In genomic region chr4:137041161-137041621, GRCm38 (mm10) we compare ENCODE assay signal across 12 mouse cellular contexts. TPM values are rescaled to one million over a fixed set of nuclear protein-coding genes. Genes with fewer than 3 reads are reported as not detected.
DNase-seq lines count a peak whose midpoint lies in the region; ATAC-seq lines count a peak whose summit lies in the region.
"Had no signal": no experiment of that assay in that cellular context is flagged by ENCODE, and none has a peak within 500 bp of the region (broad histone marks: within the 10 kb centered on the region; RNA-seq: fewer than 3 reads in every experiment).

No protein-coding gene starts in this region.

- DNase-seq in hindbrain, embryonic 11.5 days (ENCODE audit: low spot score): no peak
- peak; percentile 69 for DNase-seq in cerebellum, adult 9-10 months
- DNase-seq in T-cell, adult 2 months (ENCODE audit: low spot score): no peak
- DNase-seq in right cerebral cortex, postnatal 4 days: no peak
- DNase-seq in gastrocnemius, adult 18-20 months (ENCODE audit: low spot score): no peak
- DNase-seq: thymus, postnatal 4 days had no signal

- H3K4me1 ChIP-seq in hindbrain, embryonic 13.5 days (replicated peaks): peaks cover 68% of the 10 kb centered on the region
- H3K4me1 ChIP-seq in hindbrain, embryonic 11.5 days (replicated peaks; ENCODE audit: control insufficient read depth, insufficient read depth, low read length): no peaks in the 10 kb centered on the region
- peaks cover 8% of the 10 kb centered on the region; the same call in 1 of the 2 replicates for H3K4me1 ChIP-seq in intestine, embryonic 15.5 days (replicated peaks)
- H3K4me1 ChIP-seq in midbrain, embryonic 12.5 days: peaks cover 41% of the 10 kb centered on the region

- no peaks in the 10 kb centered on the region for H3K36me3 ChIP-seq in hindbrain, embryonic 13.5 days
- H3K36me3 ChIP-seq in hindbrain, embryonic 11.5 days (ENCODE audit: control insufficient read depth, insufficient read depth, low read length): no peaks in the 10 kb centered on the region
- H3K36me3 ChIP-seq in intestine, embryonic 15.5 days: no peaks in the 10 kb centered on the region
- H3K36me3 ChIP-seq in midbrain, embryonic 12.5 days: no peaks in the 10 kb centered on the region
- H3K36me3 ChIP-seq: hindbrain, embryonic 15.5 days had no signal

- 0 out of 2 replicates have a peak overlapping the region, but pooled peaks have one; percentile 40 for H3K27ac ChIP-seq in hindbrain, embryonic 13.5 days
- no peak overlapping the region for H3K27ac ChIP-seq in hindbrain, embryonic 11.5 days (ENCODE audit: low read depth, low read length)
- no peak overlapping the region for H3K27ac ChIP-seq in intestine, embryonic 15.5 days
- peak overlapping the region; percentile 35; the same call in 1 of the 2 replicates for H3K27ac ChIP-seq in midbrain, embryonic 12.5 days (replicated peaks)
- H3K27ac ChIP-seq: hindbrain, embryonic 15.5 days had no signal

- ATAC-seq in hindbrain, embryonic 13.5 days (ENCODE audit: low FRiP score): no peak
- no peak for ATAC-seq in hindbrain, embryonic 11.5 days (ENCODE audit: low FRiP score)
- ATAC-seq in intestine, embryonic 15.5 days: peak; percentile 55; the same call in 1 of the 2 replicates
- no peak for ATAC-seq in midbrain, embryonic 12.5 days (ENCODE audit: low FRiP score, low read depth)
- ATAC-seq: activated CD4-positive, CD25-positive, alpha-beta regulatory T cell, adult 4 months had no signal

- H3K4me3 ChIP-seq in hindbrain, embryonic 13.5 days: no peak overlapping the region
- H3K4me3 ChIP-seq in hindbrain, embryonic 11.5 days (ENCODE audit: low read depth, low read length): no peak overlapping the region
- no peak overlapping the region for H3K4me3 ChIP-seq in intestine, embryonic 15.5 days (replicated peaks)
- H3K4me3 ChIP-seq in midbrain, embryonic 12.5 days: no peak overlapping the region
- H3K4me3 ChIP-seq: hindbrain, embryonic 15.5 days; megakaryocyte, embryonic 14.5 days had no signal

- H3K9ac ChIP-seq in hindbrain, embryonic 13.5 days: no peak overlapping the region
- no peak overlapping the region for H3K9ac ChIP-seq in hindbrain, embryonic 11.5 days (ENCODE audit: low read depth, low read length)
- H3K9ac ChIP-seq in intestine, embryonic 15.5 days: no peak overlapping the region
- H3K9ac ChIP-seq in midbrain, embryonic 12.5 days (replicated peaks): no peak overlapping the region
- H3K9ac ChIP-seq: hindbrain, embryonic 15.5 days had no signal

- no peaks in the 10 kb centered on the region for H3K9me3 ChIP-seq in hindbrain, embryonic 13.5 days
- H3K9me3 ChIP-seq in hindbrain, embryonic 11.5 days (ENCODE audit: control insufficient read depth, low read length): no peaks in the 10 kb centered on the region
- H3K9me3 ChIP-seq in intestine, embryonic 15.5 days: no peaks in the 10 kb centered on the region
- H3K9me3 ChIP-seq in midbrain, embryonic 12.5 days: no peaks in the 10 kb centered on the region
- H3K9me3 ChIP-seq: hindbrain, embryonic 15.5 days; megakaryocyte, embryonic 14.5 days had no signal

- H3K27me3 ChIP-seq in hindbrain, embryonic 13.5 days: no peaks in the 10 kb centered on the region
- H3K27me3 ChIP-seq in hindbrain, embryonic 11.5 days (ENCODE audit: control insufficient read depth, insufficient read depth, low read length): no peaks in the 10 kb centered on the region
- H3K27me3 ChIP-seq in intestine, embryonic 15.5 days (replicated peaks): no peaks in the 10 kb centered on the region
- H3K27me3 ChIP-seq in midbrain, embryonic 12.5 days: peaks cover 28% of the 10 kb centered on the region
- H3K27me3 ChIP-seq: hindbrain, embryonic 15.5 days; megakaryocyte, embryonic 14.5 days had no signal

- no peak overlapping the region for H3K4me2 ChIP-seq in hindbrain, embryonic 13.5 days
- H3K4me2 ChIP-seq in hindbrain, embryonic 11.5 days (replicated peaks; ENCODE audit: low read depth, low read length): no peak overlapping the region
- H3K4me2 ChIP-seq in intestine, embryonic 15.5 days (replicated peaks): no peak overlapping the region
- H3K4me2 ChIP-seq in midbrain, embryonic 12.5 days (replicated peaks): no peak overlapping the region
- H3K4me2 ChIP-seq: hindbrain, embryonic 15.5 days had no signal

- WGBS in hindbrain, embryonic 13.5 days: 67% methylated on average over 10 of the region's 10 CpGs
- WGBS in hindbrain, embryonic 11.5 days: 63% methylated on average over 10 of the region's 10 CpGs
- WGBS in intestine, embryonic 15.5 days: 65% methylated on average over 10 of the region's 10 CpGs
- 69% methylated on average over 10 of the region's 10 CpGs for WGBS in midbrain, embryonic 12.5 days

RNA-seq across cellular contexts. Expression of gene Zbtb40, which starts 7.4 kb away (rescaled TPM):
- 4.4 and 4.5 TPM in 2 replicates for polyA plus RNA-seq in hindbrain, embryonic 13.5 days (2015; fragmentation: Nextera tagmentation; extraction: Ambion mirVana)
- 3.5 and 4.1 TPM in 2 replicates for polyA plus RNA-seq in hindbrain, embryonic 11.5 days (2014; fragmentation: Nextera tagmentation; extraction: Ambion mirVana)
- polyA plus RNA-seq in intestine, embryonic 15.5 days (2015; fragmentation: Nextera tagmentation; extraction: Ambion mirVana): 2.9 and 3.9 TPM in 2 replicates
- 5.9 and 7.7 TPM in 2 replicates for polyA plus RNA-seq in midbrain, embryonic 12.5 days (2016; fragmentation: Nextera tagmentation; extraction: Ambion mirVana)
- 1 to 10 TPM; 7.9 to 8.1 TPM for total RNA-seq in gastrocnemius, adult 18-20 months (2021)

Comparison
In these comparisons a context has a peak if more than half of its experiments do, and no peak if none do; other contexts are left out.
1. H3K27ac ChIP-seq: peak in hindbrain, embryonic 13.5 days (single experiment) and midbrain, embryonic 12.5 days (single experiment); none in hindbrain, embryonic 11.5 days (single experiment) and intestine, embryonic 15.5 days (single experiment).